ENCODE assay signal across 3 mouse cellular contexts in genomic region chr13:53315757-53316156, GRCm38 (mm10). TPM values are rescaled to one million over a fixed set of nuclear protein-coding genes. Genes with fewer than 3 reads are reported as not detected.
"Had no signal": no experiment of that assay in that cellular context is flagged by ENCODE, and none has a peak within 500 bp of the region (broad histone marks: within the 10 kb centered on the region; RNA-seq: fewer than 3 reads in every experiment).

No protein-coding gene starts in this region.

RNA-seq across cellular contexts. Expression of gene Ror2, which starts 29.8 kb away (rescaled TPM):
- total RNA-seq: megakaryocyte progenitor cell, adult 5-6 weeks; monocyte, adult 5-6 weeks; neutrophil, adult 5-6 weeks had no signal
